Mouse (Mus musculus) embryo, embryonic 11 days (tissue): ENCODE measurements around the gene Edf1.

Source experiments
- DNase-seq: peaks from one replicate; pipeline ENCODE4 v3.0.0-alpha.2; 2015

Edf1 gene

DNA sequence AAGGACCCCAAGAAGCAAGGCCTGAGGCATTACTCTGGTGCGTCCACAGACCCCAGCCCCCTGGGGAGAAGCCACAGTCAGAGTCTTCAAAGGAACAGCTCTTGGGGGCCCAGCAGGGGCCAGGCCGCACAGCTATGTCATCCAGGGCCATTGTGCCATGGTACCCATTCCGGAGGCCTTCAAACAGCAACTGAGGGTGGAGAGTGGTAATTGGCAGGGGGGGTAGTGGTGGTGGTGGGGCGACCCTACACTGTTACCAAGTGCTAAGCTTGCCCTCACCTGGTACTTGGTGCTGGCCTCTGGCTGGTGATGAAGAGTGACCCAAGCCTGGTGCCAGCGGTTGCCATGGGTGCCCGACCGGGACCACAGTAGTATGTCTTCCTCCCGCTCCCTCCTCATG lies 8.1 kb downstream of the Edf1 start:
- no peak for DNase-seq

DNA sequence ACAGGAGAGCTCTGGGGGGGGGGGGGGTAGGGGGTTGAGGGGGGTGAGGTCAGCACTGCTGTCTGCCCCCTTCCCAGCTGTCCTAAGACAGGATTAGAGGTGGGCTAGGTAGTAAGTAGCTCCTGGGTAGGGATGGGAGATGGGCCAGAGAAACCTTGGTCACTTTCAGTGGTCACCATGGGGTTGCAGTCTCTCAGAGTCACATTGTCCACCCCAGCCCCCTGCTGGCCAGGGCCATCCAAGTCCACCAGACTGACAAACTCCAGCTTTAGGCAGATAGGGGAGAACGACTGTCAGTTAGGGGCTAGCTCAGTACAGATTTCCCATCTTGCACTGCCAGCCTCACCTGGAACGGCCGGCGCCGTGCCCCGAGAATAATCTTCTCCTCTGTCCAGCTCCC lies 8.9 kb downstream of the Edf1 start:
- no peak for DNase-seq

DNA sequence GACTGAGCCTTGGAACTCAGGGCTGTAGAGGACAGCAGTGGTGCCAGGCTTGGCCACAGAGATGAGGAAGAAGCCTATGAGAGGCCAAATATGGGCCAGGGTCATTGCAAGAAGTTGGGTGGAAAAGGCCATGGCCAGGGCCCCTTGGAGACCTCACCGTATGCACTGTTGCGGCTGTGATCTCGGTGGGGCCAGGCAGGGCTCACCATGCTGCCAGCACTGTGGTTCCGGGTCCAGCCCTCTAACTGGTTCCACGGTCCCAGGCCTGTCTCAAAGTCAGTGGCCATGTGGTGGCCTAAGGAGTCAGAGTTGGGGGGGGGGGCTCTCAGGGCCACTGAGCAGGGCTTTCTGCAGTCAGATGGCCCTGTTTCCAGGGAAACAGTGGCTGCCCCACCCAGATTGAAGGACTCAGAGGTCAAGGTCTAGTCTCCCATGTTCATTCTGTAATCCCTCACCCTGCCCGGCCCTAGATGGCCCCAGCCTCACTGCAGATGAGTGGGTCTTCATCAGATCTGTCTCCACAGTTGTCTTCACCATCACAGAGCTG lies 10.9 kb downstream of the Edf1 start:
- no peak for DNase-seq

DNA sequence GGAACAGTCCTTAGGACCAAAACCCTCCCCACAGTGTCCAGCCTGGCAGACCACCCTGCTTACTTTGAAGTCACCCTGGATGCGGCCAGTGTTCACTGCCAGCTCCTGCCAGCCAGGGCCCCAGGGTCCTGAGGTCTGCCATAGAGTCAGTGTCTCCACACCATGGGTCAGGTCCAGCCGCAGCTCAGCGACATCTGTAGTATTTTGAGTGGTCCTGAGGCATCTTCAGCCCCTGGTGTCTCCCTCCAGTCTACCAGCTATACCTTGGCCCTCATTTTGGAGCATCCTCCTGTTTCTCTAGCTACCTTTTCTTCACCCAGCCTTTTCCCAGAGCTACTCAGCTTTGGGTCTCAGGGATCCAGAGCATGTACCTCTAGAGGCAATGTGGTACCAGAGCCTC lies 11.7 kb downstream of the Edf1 start:
- DNase-seq, result no peak

DNA sequence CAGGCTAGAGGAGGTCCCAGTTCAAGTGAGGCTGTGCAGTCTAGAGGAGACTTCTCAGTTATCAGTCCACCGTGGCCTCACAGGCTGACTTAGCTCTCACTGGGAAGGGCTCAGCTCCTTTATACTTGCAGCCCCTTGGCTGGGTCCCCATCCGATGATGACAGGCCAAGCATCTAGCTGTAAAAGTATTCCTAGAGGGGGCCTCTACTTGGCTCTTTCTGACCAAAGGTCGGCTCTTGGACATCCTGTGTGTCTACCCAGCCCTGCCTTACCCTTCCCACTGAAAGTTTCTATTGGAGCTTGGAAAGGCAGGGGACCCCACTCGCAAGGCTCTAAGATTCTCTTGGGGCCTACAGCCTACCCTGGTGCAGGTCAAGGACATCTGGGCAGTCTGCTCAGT lies 13.6 kb downstream of the Edf1 start:
- no peak for DNase-seq

DNA sequence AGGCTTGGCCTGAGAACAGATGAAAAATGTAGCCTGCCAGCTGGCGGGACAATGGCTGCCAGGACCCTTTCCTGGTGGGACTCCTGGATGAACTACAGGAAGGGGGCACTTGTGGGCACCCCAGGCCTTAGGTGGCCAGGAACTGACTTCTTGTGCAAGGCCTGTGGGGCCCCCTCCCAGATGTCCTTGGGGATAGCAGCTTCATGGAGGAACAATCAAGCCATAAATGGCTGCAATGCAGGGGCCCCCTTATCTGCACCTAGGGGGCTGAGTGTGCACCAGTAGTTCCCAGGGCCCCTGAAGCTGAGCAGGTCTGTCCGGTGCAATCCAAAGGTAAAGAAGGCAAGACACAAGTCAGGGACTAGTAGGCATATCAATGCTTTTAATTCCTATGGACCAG lies 15.4 kb downstream of the Edf1 start:
- DNase-seq, result no peak

DNA sequence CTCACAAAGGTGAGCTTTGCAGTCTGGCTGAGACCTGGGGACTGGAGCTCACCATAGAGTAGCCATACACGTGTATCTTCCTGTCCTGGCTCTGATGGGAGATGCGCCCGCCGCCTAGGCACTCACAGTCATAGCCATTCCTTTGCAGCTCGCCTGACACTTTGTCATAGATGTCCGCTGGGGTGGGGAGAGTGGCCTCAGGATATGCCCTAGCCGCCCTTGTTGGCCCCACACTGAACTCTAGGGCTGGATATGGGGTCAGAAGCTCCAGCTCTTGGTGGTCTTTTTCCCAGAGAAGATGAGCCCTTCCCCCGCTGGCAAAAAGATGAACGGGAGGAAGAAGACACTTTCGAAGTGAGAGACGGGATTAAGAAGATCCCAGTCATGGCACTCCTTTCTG lies 16.5 kb downstream of the Edf1 start:
- no peak for DNase-seq

DNA sequence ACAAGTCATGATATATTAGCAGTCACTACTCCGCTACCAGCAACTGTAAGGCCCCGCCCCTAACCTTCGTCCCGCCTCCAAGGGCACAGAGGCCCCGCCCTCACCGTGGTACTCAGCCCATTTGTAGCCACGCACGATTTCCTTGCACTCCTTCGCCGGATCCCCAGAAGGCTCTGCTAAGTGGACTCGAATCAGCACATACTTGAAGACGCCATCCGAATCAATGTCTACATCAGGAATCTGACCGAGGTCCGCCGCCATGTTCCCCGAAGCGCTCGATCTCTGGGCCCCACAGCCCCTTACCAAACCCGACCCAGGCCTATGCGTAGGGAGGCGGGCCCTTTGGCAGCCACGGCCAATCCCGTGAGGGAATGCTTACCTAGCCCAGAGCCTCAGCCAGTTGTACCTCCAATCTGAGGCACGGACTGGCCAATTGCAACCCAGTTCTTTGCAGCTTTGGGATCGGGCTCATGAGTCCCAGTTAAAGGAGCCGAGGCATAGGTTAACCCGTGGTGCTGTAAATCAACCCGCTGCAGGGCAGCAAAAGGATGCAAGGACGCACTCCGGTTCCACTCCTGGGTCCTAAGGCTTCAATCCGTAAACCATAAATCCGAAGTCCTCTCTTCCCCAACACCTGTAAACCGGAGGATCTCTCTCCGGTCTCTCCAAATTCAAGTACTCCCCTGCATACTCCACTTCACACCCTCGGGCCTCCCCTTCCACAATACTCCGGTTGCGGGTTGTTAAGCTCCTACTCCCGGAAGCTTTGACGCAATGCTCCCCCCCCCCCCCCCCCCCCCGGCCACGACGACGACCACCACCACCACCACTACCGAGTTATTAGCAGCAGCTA lies 17.2 kb downstream of the Edf1 start, which contains the start of the genes Mamdc4 and Phpt1:
Gene Mamdc4 (minus strand): TSS at position 267 of the 853 bp plus-strand sequence.
Gene Phpt1 (minus strand): TSS at position 646 of the 853 bp plus-strand sequence.
- peak; percentile 98 for DNase-seq

DNA sequence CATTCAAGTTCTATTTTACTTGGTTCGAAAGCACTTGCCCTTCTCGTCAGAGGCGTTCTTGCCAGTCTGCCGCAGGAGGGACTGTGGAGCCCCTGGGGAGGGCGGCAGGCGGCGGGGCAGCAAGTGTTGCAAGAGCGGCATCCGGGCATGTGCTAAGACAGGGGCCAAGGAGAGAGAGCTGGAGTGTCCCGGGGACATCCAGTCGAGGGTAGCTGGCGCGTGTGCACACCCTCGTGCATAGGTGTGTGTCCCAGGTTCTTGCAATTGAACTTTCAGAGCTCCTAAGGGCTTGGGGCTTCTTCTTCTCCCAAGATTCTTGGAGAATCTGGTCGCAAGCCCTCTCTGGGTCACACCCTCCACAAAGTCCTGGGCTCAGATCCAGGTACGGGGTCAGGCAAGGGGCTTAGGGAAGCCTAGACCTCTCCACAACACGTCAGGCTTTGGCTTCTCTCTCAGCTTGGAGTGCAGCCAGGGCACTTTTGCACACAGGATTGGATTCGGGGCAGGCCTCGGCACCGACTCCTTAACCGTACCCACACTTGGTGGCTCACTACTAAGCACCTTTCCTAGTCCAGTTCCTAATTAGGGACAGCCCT lies 17.9 kb downstream of the Edf1 start:
- peak; percentile 66 for DNase-seq

DNA sequence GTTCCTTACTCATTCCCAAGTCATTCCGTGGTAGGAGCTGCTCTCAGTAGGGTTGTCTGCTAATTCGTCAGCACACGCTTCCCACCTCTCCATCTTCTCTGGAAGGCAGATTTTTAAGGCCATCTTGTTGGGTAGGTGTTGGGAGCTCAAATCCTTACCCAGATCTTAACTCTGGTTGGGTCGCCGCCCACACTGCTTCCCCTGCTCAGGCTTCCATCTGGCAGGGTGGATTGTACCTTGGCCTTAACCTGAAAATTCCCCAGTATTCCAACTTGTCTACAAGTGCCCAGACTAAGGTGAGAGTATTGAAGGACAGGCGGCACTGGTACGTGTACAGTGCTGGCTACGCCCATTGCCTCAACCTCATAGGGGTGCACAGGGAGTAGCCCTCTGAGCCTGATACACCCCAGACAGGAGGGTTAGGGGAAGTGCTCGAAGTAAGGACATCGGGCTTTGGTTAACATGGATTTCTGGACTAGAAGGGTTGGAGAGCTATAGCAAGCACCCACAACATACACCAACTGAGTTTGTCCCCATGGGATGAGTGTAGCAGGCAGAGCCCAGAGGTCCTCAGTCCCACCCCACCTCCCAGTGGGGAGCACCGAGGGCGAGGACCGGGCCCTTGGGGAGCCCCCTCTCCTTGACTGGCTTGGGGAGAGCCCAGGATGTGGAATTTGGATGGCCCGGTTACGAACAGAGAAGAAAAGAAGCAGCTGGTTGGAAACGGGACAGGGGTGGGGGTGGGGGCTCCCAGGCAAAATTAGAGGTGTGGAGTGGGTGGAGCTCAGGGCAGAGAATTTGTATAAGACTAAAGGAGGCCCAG lies 18.6 kb downstream of the Edf1 start:
- no peak for DNase-seq

DNA sequence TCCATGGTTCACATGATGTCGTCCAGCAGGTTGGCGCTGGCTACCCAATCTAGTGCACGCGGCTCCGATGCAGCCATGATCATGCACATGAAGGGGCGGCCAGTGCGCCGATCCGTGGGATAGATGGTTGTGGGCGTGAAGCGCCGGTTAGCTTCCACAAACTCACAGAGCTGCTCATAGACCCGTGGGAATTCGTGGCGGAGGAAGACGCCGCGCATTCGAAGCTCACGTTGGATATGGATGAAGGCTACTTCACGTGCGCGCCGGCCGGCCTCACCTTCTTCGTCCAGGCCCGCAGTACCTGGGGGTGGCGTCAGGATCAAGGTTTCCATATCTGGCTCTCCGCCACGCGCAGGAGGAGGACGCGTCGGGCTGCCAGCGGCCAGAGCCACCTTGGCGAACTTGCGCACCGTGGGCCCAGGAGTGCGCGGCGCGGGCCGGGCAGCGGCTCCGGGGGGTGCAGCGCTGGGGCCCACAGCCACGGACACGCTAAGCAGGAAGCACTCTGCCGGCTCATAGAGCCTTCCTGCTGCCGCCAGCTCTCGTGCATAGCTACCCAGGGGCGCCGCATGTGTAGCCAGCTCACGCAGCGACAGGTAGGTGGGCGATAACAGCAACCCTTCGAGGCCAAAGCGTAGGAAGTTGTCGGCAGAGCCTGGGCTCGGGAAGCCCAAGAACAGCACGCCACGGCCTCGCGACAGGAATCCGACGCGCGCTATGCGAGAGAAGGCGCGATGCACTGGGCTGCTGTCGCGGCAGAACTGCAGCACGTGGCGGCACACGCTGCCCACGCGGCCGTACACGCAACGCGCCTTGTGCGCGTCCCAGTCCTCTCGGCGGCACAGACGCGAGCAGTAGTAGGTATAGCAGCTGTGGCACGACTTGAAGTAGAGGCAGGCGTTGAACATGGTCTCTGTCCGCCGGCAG lies 19.6 kb downstream of the Edf1 start:
- DNase-seq, result peak; percentile 23

DNA sequence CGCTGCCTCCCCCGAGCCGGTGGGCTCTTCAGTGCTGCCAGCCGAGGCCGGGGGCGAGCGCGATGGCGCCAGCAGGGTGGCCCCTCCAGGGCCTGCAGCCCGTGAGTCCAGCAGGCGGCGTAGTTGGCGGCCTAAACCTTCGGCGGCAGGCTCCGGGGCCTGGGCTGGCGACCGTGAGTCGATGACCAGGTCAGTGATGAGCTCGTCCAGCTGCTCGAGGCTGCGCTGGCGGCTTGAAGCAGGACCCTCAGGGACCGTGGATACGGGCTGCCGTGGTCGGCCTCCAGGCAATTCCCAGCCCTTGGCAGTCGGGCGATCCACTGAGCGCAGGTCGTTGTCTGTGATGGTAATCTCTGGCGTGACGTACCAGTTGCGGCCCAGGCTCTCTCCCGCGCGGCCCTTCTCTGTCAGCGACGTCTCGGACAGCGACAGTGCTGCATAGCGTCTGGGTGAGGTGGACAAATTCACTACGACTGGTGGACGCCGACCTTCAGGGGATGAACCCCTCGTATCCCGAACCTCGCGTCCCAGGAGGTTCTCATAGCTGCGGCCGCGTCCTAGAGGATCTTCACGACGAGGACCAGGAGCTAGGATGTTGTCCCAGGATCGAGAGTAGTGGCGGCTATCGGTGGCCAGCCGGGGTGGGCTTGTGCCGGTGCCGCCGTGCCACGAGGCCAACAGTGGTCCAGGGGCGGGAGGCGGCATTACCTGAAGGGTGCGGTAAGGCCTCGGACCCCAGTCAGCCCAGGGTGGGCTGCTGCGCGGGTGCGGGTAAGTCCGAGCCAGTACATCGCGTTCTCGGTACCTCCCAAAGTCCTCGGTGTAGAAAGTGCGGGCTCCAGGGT lies 20.5 kb downstream of the Edf1 start:
- DNase-seq, result peak; percentile 63

DNA sequence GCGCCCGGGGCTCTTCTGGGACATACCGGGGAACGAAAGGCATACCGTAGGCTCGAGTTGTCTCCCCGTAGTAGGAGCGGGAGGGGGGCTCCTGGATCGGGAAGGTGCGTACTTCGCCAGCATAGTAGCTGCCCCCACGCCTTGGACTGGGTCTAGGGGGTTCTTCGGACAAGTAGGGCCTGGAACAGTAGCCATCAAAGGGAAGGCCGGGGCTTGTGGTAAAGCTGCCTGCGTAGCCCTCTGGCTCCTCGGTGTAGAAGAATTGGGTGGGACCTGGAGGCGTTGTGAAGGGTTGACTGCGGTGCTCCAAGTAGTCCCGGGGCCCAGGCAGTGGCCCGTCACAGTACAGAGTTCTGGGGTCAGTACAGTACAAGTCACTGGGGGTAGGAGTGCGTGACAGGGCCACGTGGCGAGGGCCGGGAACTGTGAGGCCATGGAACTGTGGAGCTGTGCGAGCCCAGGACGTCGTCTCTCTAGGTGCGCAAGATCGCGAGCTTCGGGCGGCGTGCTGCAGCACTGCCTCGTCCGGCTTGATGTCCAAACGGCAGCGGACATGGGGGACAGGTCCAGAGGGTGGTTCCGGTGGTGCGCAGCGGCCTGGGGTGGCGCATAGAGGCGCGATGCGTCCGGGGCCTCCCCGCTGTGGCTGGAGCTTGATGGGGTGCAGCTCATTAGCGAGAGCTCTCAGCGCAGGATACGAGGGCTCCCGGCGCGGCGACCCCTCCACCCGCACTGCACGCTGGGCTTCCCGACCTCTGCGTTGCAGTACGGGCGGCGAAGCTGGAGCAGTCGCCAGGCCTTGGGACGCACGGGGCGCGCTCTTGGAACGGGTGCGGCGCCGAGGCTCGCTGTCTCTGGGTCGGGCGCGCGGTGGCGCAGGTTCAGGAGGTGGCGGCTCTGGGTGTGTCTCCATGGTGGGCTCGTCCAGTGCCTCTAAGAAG lies 21.4 kb downstream of the Edf1 start:
- peak; percentile 32 for DNase-seq

DNA sequence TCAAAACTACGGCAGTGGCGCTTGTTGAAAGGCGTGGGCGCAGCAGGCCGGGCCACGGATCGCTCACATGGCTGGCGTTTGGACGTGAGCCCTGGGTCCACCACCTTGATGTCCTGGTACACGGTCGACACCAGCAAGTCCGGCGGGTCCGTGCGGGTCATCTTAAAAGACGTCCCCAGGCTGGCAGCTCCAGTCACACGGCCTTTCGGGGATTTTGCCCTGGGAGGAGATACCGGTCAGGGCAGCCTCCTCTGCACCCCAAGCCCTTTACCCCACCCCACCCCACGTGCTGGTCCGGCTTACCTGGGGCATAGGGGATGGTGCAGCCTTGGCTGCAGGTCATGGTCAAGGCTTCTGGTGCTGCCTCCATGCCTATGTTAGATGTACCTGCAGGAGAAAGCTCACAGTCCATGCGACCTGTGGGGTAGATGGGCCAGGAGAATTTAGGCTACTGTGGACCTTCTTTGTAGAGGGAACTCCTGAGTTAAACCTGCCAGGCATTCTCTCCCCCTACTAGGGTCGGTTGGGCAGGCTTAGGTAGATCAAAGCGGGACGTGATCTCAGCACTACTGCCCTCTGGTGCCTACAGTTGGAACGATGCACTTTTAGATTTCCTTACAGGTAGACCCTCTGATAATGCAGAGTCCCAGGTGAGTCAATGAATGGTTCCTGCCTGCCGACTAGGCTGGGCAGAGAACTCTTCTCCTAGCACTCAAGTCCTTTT lies 22.3 kb downstream of the Edf1 start:
- DNase-seq, result peak; percentile 68

DNA sequence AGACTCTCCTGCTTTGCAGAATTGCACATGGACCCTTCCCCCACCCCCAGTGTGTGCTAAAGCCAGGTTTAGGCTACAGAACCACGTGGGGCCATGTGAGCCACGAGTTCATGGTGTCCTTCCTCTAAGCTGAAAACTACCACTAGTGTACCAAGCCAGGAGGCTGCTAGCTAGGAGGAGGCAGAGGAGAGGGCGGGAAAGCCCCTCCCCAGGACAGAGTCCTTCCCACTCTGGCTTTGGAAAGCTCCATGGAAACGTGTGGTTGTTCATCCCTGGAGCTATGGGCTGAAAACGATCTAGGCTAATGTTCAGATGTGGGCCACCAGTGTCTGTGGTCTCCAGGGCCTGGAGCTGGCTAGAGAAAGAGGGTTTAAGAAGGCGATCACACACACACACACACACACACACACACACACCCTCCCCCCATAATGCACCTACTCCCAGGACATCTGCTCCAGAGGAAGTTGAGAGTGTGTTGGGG lies 23.0 kb downstream of the Edf1 start:
- no peak for DNase-seq

DNA sequence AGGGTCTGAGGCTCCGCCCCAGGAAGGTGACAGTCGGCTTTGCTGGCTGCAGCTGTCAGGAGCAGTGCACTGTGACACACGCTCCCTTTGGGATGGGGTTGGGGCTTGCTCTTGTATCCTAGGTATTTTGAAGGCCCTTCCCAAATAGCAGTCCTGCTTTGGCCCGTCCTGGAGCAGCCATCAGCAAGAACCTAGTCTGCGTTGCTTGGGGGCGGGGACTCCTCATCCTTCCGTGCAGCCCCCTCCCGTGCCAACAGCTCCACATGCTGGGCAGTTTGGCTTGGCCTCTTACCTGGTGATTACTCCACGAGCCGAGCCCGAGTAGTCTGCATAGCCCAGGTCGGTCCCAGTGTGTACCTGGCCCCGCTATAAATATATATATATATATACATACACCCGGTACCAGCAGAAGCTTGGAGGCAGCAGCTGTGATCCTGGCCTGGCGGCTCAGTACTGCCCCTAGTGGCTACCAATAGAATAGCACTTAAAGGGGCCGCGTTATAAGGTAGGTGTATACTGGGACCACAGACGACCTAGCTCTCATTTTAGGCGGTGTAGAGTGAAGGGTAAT lies 23.7 kb downstream of the Edf1 start, which contains the start of gene Ajm1:
Gene Ajm1 (minus strand): TSS at position 464 of the 571 bp plus-strand sequence.
- DNase-seq, result peak; percentile 68

DNA sequence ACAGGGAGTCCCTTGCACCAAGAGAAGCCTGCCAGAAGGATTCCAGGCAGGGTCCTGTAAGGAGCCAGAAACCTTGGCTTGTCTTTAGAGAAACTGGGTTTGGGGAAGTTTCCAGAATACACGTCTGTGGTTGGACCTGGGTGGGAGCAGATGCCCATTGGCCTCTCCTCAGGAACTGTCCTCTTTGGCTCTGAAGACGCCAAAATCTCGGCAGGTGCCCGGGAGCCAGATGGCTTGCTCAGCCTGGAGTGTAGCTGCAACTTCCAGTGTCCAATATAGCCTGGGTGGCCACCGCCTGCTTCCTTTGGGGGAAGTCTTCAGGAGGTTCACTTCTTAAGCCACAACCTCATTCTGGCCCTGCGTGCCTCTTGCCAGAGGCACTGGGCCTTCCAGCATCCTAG lies 24.3 kb downstream of the Edf1 start:
- DNase-seq, result no peak

DNA sequence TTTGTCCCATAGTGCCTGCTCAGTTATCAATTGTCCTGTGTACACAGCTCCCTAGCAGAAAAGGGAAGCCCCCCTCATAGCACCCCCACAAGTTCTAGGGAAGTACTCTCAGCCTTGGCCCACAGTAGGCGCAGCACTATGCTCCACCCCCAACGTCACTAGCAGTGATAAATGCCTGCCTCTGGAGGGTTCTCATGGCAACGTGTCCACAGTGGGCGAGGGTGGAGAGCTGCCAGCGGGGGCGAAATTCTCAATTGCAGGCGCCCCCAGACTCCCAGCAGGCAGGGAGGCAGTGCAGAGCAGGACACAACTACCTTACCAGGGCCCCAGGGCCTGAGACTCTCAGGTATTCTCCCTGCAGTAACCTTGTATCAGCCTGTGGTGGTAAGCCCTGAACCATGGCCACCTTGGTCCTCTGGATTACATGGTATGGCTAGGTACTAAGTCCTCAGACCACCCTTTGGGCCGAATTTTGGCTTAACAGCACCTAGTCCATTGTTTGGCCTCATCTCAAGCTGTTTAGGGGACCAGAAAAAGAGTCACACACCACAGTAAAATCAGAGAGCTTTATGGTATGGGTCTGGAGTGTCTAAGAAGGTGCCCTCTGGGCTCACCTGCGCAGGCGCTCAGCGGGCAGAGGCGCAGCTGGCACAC lies 24.9 kb downstream of the Edf1 start:
- peak; percentile 41 for DNase-seq
